Mouse (Mus musculus): ENCODE results near the gene Morn4.

Morn4 gene

DNA sequence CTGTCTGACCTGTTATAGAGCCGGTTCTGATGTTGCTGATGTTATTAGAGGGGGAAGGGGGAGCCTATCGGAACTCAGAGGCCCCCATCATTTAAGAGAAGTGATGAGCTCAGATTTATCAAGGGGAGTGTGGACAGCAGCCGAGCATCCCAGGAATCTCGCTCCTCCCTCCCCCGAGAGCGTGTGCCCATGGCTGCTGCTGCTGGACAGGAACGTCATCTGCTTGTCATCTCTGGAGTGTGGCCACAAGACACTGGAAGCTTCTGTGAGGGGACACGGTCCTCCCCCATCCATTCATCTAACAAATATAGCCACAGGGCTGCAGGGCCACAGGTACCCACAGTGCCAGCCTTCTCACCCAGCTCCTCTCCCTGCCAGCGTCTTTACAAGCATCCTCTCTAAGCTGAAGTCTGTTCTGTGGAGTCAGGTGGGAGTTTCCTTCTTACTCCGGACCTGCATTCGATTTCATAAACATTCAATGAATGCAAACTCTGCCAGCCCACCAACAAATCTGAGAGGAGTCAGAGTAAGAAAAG, 48.9 kb downstream of the Morn4 start:
- DNase-seq = no peak

- no peak for DNase-seq
These were observed 49.8 kb downstream of the Morn4 start for GRCm38 (mm10) chr19:42036357-42036756.

DNA sequence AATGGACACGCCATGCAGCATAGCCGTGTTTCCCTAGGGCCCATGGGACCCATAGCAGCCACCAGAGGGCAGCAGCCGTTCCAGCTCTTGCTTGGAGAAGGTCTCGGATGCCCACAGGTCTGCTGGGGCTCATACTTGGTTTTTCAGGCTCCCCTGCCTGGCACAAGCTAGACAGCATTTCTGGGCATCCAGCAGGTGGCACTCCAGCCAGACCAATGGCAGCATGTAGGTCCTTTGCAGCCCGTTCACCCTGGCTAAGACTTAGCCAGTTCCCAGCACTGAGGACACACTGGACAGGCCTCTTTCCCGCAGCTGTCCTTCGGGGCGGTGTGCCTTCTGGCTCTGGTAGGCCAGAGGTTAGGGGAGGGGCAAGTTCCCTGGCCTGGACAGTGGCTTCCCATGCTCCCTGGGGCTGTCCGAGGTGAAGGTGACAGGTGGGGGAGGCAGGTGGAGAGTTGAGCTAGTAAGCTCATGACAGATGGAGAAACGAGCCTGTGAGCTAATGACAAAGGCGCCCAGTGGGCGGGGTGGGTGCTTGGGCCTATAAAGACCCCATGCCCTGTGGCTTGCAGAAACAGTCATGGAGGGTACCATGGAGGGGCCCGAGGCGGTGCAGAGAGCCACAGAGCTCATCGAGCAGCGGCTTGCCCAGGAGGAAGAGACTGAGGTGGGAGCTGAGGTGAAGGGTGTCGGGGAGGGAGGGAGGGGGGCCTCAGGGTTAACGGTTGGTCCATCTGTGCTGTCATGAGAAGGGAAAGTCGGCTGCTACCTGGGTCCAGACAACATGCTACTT, 50.5 kb downstream of the Morn4 start, which contains the start of gene Ankrd2:
Gene Ankrd2, plus strand, starts transcription at position 545 of the 793 bp plus-strand sequence.
- peak; percentile 95 for DNase-seq

- no peak for DNase-seq
These were observed 51.2 kb downstream of the Morn4 start for GRCm38 (mm10) chr19:42034881-42035455.

DNA sequence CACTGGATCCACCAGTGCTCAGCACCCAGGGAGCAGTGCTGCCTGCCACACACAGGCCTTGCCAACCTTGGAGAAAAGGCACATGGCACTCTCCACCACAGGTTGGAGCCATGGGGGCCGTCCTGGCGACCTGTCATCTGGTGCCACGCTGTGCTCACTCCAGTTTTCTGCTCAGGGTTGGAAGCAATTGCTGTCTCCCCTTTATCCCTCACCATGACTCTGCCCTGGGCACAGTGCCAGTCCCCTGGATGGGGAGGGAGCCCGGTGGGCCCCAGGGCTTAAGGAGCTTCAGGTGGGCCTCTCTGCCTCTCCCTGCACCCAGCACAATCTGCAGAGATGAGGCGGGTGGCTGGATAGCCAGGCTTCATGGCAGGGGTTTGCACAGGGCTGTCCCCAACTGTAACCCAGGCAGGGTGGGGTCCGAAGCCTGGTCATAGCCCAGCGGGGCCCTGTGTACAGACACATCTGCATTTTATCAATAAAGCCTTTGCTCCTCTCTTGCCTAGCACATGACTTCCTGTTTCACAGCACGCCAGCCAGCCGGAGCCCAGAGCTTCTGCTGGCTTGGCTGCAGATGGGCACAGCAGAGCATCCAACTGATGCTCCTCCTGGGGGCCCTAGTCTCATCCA, 51.9 kb downstream of the Morn4 start:
- peak; percentile 62 for DNase-seq

- DNase-seq = no peak
These were observed 52.5 kb downstream of the Morn4 start for GRCm38 (mm10) chr19:42033611-42034010.

DNA sequence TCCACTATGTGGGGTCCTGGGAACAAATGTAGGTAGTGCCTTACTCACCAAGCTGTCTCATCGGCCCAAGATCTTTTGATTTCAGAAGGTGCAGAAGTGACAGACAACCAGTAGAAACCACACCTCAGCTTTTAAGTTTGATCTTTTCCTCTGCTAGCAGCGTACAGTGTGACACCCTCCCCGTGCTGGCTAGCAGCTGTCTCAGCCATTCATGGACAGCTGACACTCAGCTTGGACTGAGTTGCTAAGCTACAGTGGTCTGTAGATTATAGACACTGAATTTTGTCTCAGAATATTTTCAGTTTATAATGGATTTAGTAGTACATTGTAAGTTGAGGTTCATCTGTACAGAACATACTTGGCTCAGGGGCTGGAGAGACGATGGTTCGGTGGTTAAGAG, 55.0 kb downstream of the Morn4 start:
- DNase-seq = no peak

DNA sequence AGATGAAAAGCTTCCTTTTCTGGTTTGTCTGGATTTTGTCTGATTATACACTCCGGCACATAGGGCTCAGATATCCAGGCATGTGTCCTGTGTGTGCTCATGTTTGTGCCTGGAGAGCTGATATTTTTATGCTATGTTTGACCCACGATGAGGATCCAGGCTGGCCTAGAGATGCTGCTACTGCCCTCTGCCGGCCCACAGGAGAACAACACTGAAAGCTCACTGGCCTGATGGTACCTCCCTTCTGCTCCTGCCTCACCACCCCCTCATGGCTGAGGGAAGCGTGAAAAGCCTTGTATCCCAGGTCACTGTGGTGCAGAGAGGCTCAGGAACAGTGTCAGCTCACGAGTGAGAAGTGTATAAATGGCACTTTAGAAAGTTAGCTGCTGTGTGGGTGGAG, 60.0 kb downstream of the Morn4 start:
- DNase-seq = peak; percentile 85
